Mouse (Mus musculus) thymus, adult 18-20 months (tissue): Measurements from ENCODE around the gene Rps16.

ENCODE experiments used
- DNase-seq, 2 experiments: peaks; one replicate each; pipeline ENCODE4 v3.0.0; 2022; ENCODE audit warnings: mixed read lengths in 2 of 2

Rps16 gene

DNA sequence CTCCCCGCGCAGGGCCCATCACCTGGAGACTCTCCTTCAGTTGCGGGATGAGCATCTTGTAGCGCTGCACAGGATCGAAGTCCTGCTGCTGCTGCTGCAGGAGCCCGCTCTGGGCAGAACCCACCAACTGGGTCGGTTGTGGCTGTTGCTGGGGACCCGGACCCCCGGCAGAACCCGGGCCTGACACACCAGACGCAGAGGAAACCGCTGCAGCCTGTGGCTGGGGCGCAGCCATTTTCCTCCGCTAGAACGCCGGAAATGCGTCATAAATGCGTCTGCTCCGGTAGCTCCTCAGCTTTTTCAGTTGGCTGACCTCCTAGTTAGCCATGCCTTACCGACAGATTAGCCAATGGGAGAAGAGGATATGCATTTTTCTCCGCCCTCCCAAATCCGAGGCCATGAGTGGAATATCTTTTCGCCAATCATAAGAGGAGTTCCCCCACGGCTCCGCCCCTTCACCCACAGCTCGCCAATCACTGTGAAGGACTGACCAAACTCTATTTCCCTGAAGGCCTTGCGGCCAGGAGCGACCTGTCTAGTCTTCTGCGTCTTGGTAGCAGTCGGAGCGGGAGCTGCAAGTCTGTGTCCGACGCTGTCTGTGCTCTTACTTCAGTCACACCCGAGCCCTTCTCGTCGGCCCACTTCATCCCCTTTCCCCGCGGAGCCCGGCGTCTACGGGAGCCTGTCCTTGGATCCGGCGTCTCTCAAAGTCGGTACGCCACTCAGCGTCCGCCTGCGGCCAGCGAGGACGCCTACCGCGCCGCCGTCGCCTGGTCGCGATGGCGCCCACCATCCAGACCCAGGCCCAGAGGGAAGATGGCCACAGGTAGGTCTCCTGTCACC is 42.2 kb downstream of the Rps16 start, which contains the start of the genes Med29 and Paf1:
Gene Med29 (minus strand): TSS at position 280 of the 843 bp plus-strand sequence.
Gene Paf1 (plus strand): TSS at position 523 of the 843 bp plus-strand sequence.
- DNase-seq = peak; percentile 93 to 96

- DNase-seq = no peak
Observed at GRCm38 (mm10) chr7:28393272-28393951, 43.0 kb downstream of the Rps16 start.

DNA sequence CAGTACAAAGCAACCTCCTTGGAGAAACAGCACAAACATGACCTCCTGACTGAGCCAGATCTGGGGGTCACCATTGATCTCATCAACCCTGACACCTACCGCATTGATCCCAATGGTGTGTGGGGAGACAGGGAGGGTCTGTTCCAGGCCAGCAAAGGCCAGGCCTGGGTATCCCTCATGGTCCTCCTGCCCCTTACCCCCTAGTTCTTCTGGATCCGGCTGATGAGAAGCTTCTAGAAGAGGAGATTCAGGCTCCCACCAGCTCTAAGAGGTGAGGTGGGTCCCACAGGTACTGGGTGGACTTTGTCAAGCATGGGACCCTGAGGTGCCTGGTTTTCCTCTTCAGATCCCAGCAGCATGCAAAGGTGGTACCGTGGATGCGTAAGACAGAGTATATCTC is 45.0 kb downstream of the Rps16 start:
- DNase-seq = no peak

GRCm38 (mm10) chr7:28398000-28398399 is 47.5 kb downstream of the Rps16 start:
- DNase-seq = no peak

- DNase-seq = no peak
Observed at GRCm38 (mm10) chr7:28398696-28399340, 48.4 kb downstream of the Rps16 start.

GRCm38 (mm10) chr7:28401030-28401429 is 50.6 kb downstream of the Rps16 start:
- no peak for DNase-seq

- no peak for DNase-seq
Observed at GRCm38 (mm10) chr7:28401942-28402341, 51.5 kb downstream of the Rps16 start.
